ENCODE assay signal across 11 mouse cellular contexts in genomic region chr15:98821403-98821802, GRCm38 (mm10). TPM values are rescaled to one million over a fixed set of nuclear protein-coding genes. Genes with fewer than 3 reads are reported as not detected.
DNase-seq lines count a peak whose midpoint lies in the region; ATAC-seq and TF ChIP-seq lines count a peak whose summit lies in the region.
"Had no signal": no experiment of that assay in that cellular context is flagged by ENCODE, and none has a peak within 500 bp of the region (broad histone marks: within the 10 kb centered on the region; RNA-seq: fewer than 3 reads in every experiment).

No protein-coding gene starts in this region.

- no peak overlapping the region for H3K4me2 ChIP-seq in hindbrain, embryonic 12.5 days (replicated peaks)

- H3K4me1 ChIP-seq in kidney, adult 2 months (ENCODE audit: control insufficient read depth, insufficient read depth, low read length) = no peaks in the 10 kb centered on the region
- peaks cover 25% of the 10 kb centered on the region for H3K4me1 ChIP-seq in G1E (ENCODE audit: insufficient read depth, low read depth, low read length)
- no peaks in the 10 kb centered on the region for H3K4me1 ChIP-seq in hindbrain, embryonic 10.5 days (replicated peaks)
- no peaks in the 10 kb centered on the region for H3K4me1 ChIP-seq in hindbrain, embryonic 12.5 days

- no peak overlapping the region for H3K4me3 ChIP-seq in kidney, adult 2 months (ENCODE audit: insufficient read depth, low read depth, low read length)
- H3K4me3 ChIP-seq in G1E (ENCODE audit: low read depth, low read length) = no peak overlapping the region
- H3K4me3 ChIP-seq in hindbrain, embryonic 10.5 days = no peak overlapping the region
- no peak overlapping the region for H3K4me3 ChIP-seq in hindbrain, embryonic 12.5 days
- H3K4me3 ChIP-seq: megakaryocyte, embryonic 14.5 days had no signal

- H3K36me3 ChIP-seq in kidney, adult 2 months (ENCODE audit: control insufficient read depth, insufficient read depth, low read length) = no peaks in the 10 kb centered on the region
- H3K36me3 ChIP-seq in G1E (replicated peaks) = peaks cover 95% of the 10 kb centered on the region
- H3K36me3 ChIP-seq in hindbrain, embryonic 10.5 days = peaks cover 71% of the 10 kb centered on the region
- H3K36me3 ChIP-seq in hindbrain, embryonic 12.5 days = peaks cover 44% of the 10 kb centered on the region

- DNase-seq in kidney, adult 2 months = no peak
- DNase-seq in kidney, postnatal 25 days = no peak
- DNase-seq in CD4-positive helper T cell, adult 2 months (ENCODE audit: low read depth, low spot score) = peak; percentile 50
- DNase-seq in G1E (ENCODE audit: low spot score) = no peak
- DNase-seq in lung, postnatal 36 days = peak; percentile 38
- no peak for DNase-seq in hindbrain, embryonic 10.5 days (ENCODE audit: low spot score)
- DNase-seq in right cerebral cortex, postnatal 25 days = no peak

- 60% methylated on average over 10 of the region's 10 CpGs for WGBS in kidney, adult 2 months
- WGBS in hindbrain, embryonic 10.5 days = 25% methylated on average over 10 of the region's 10 CpGs
- WGBS in hindbrain, embryonic 12.5 days = 29% methylated on average over 10 of the region's 10 CpGs

- TF ChIP-seq CTCF in kidney, adult 2 months (conservative IDR thresholded peaks at IDR 0.05; ENCODE audit: insufficient read depth, insufficient read length, low read depth, low read length) = peak; percentile 37
- TF ChIP-seq CTCF in G1E (IDR thresholded peaks at IDR 0.05; ENCODE audit: low read depth, low read length) = peak; percentile 35

- no peak for TF ChIP-seq POLR2A in kidney, adult 2 months (IDR thresholded peaks at IDR 0.05; ENCODE audit: low read depth, low read length)

- H3K27ac ChIP-seq in kidney, adult 2 months (ENCODE audit: insufficient read depth, low read depth, low read length) = no peak overlapping the region
- no peak overlapping the region for H3K27ac ChIP-seq in hindbrain, embryonic 10.5 days
- no peak overlapping the region for H3K27ac ChIP-seq in hindbrain, embryonic 12.5 days

- H3K9ac ChIP-seq in hindbrain, embryonic 12.5 days = no peak overlapping the region

- ATAC-seq in G1E (ENCODE audit: extremely low read depth, insufficient number of reproducible peaks, low FRiP score, poor library complexity, severe bottlenecking) = no peak
- ATAC-seq in hindbrain, embryonic 12.5 days (ENCODE audit: low FRiP score) = no peak

- H3K9me3 ChIP-seq in G1E (replicated peaks) = no peaks in the 10 kb centered on the region
- no peaks in the 10 kb centered on the region for H3K9me3 ChIP-seq in hindbrain, embryonic 10.5 days
- H3K9me3 ChIP-seq in hindbrain, embryonic 12.5 days (replicated peaks) = no peaks in the 10 kb centered on the region

- H3K27me3 ChIP-seq in kidney, adult 2 months (replicated peaks; ENCODE audit: control insufficient read depth, insufficient read depth, low read length) = no peaks in the 10 kb centered on the region
- H3K27me3 ChIP-seq in G1E (ENCODE audit: insufficient read depth, low read length) = no peaks in the 10 kb centered on the region
- no peaks in the 10 kb centered on the region for H3K27me3 ChIP-seq in hindbrain, embryonic 10.5 days (ENCODE audit: insufficient read depth, poor library complexity, severe bottlenecking)
- no peaks in the 10 kb centered on the region for H3K27me3 ChIP-seq in hindbrain, embryonic 12.5 days
- H3K27me3 ChIP-seq: megakaryocyte, embryonic 14.5 days had no signal

RNA-seq across cellular contexts. Expression of gene Prkag1, which starts 9.9 kb away (rescaled TPM):
- 68.9 and 72.7 TPM in 2 replicates for polyA plus RNA-seq in kidney, adult 2 months (2012; rRNA removed)
- total RNA-seq in G1E (2014; fragmentation: Nextera tagmentation) (62.8 and 72.4 TPM in 2 replicates), G1E (2017) (114 and 150 TPM in 2 replicates)
- 106 and 142 TPM in 2 replicates for polyA plus RNA-seq in G1E (2012)
- polyA plus RNA-seq in hindbrain, embryonic 10.5 days (2016; fragmentation: Nextera tagmentation; extraction: Ambion mirVana) = 88.7 and 89.0 TPM in 2 replicates
- 71.0 and 78.9 TPM in 2 replicates for polyA plus RNA-seq in hindbrain, embryonic 12.5 days (2016; fragmentation: Nextera tagmentation; extraction: Ambion mirVana)

RNA-seq across cellular contexts. Expression of gene Ddn, which starts 12.1 kb away (rescaled TPM):
- 12.1 and 12.3 TPM in 2 replicates for polyA plus RNA-seq in kidney, adult 2 months (2012; rRNA removed)
- total RNA-seq in G1E (2014; fragmentation: Nextera tagmentation) (not detected in 2 replicates), G1E (2017) (0.17 and 0.22 TPM in 2 replicates)
- polyA plus RNA-seq in G1E (2012) = 0.07 and 0.08 TPM in 2 replicates
- polyA plus RNA-seq in hindbrain, embryonic 10.5 days (2016; fragmentation: Nextera tagmentation; extraction: Ambion mirVana) = 0.21 and 0.56 TPM in 2 replicates
- 0.56 and 0.65 TPM in 2 replicates for polyA plus RNA-seq in hindbrain, embryonic 12.5 days (2016; fragmentation: Nextera tagmentation; extraction: Ambion mirVana)

RNA-seq across cellular contexts. Expression of gene Wnt1, which starts 31.7 kb away (rescaled TPM):
- polyA plus RNA-seq in kidney, adult 2 months (2012; rRNA removed) = 0.04 TPM in 1 of 2 replicates, not detected in the other
- not detected in 2 replicates for total RNA-seq in G1E (2014; fragmentation: Nextera tagmentation)
- not detected in 2 replicates for total RNA-seq in G1E (2017)
- not detected in 2 replicates for polyA plus RNA-seq in G1E (2012)
- 13.7 and 13.8 TPM in 2 replicates for polyA plus RNA-seq in hindbrain, embryonic 10.5 days (2016; fragmentation: Nextera tagmentation; extraction: Ambion mirVana)
- 8.4 and 8.6 TPM in 2 replicates for polyA plus RNA-seq in hindbrain, embryonic 12.5 days (2016; fragmentation: Nextera tagmentation; extraction: Ambion mirVana)
- total RNA-seq: layer of hippocampus, adult 18-20 months had no signal
- polyA plus RNA-seq: gonadal fat pad, adult 2 months had no signal

RNA-seq across cellular contexts. Expression of gene Wnt10b, which starts 43.5 kb away (rescaled TPM):
- 0.22 and 0.25 TPM in 2 replicates for polyA plus RNA-seq in kidney, adult 2 months (2012; rRNA removed)
- total RNA-seq in G1E (2014; fragmentation: Nextera tagmentation) (not detected in 2 replicates), G1E (2017) (0.27 TPM in 1 of 2 replicates, not detected in the other)
- 0.05 and 0.09 TPM in 2 replicates for polyA plus RNA-seq in G1E (2012)
- polyA plus RNA-seq in hindbrain, embryonic 10.5 days (2016; fragmentation: Nextera tagmentation; extraction: Ambion mirVana) = 0.21 and 0.44 TPM in 2 replicates
- 0.59 and 0.91 TPM in 2 replicates for polyA plus RNA-seq in hindbrain, embryonic 12.5 days (2016; fragmentation: Nextera tagmentation; extraction: Ambion mirVana)

RNA-seq across cellular contexts. Expression of gene Kmt2d, which starts 49.6 kb away (rescaled TPM):
- polyA plus RNA-seq in kidney, adult 2 months (2012; rRNA removed) = 18.8 and 20.8 TPM in 2 replicates
- total RNA-seq in G1E (2014; fragmentation: Nextera tagmentation) (141 and 150 TPM in 2 replicates), G1E (2017) (22.1 and 27.0 TPM in 2 replicates)
- 42.8 and 57.8 TPM in 2 replicates for polyA plus RNA-seq in G1E (2012)
- 10.2 and 11.2 TPM in 2 replicates for polyA plus RNA-seq in hindbrain, embryonic 10.5 days (2016; fragmentation: Nextera tagmentation; extraction: Ambion mirVana)
- polyA plus RNA-seq in hindbrain, embryonic 12.5 days (2016; fragmentation: Nextera tagmentation; extraction: Ambion mirVana) = 12.2 and 12.5 TPM in 2 replicates

Comparison
In these comparisons a context has a peak if more than half of its experiments do, and no peak if none do; other contexts are left out.
1. DNase-seq: peak in CD4-positive helper T cell, adult 2 months (single experiment) and lung, postnatal 36 days (single experiment); none in kidney, adult 2 months (single experiment), kidney, postnatal 25 days (0 of 2), G1E (single experiment), hindbrain, embryonic 10.5 days (single experiment) and right cerebral cortex, postnatal 25 days (single experiment).